Mouse (Mus musculus) liver, adult 2 months (tissue): ENCODE measurements around the gene Pck2.

Experiments
- CTCF ChIP-seq: fragments of 200-500 bp; IDR thresholded peaks from 2 replicates; pipeline ENCODE4 v1.5.1; 2011; ENCODE audit warnings: low read depth, low read length, control low read depth
- POLR2A ChIP-seq: fragments of 200-500 bp; IDR thresholded peaks from 2 replicates; pipeline ENCODE4 v1.6.1; 2011; ENCODE audit warnings: low read length, control low read depth; ENCODE audit not compliant: insufficient read depth; ENCODE audit errors: extremely low read depth

- TF ChIP-seq POLR2A = no peak
- no peak for TF ChIP-seq CTCF
These were observed 30.5 kb upstream of the Pck2 start for GRCm38 (mm10) chr14:55509540-55509939.
